Mouse (Mus musculus) bone marrow, adult 2 months (tissue): ENCODE data around the gene Bud13.

Source experiments
- CTCF ChIP-seq: fragments of 200-500 bp; IDR thresholded peaks from 2 replicates; pipeline ENCODE4 v1.5.1; 2011; ENCODE audit warnings: low read length, control low read depth; ENCODE audit not compliant: control insufficient read depth, insufficient read depth
- POLR2A ChIP-seq: fragments of 200-500 bp; IDR thresholded peaks from 2 replicates; pipeline ENCODE4 v1.6.1; 2011; ENCODE audit warnings: low read depth, mild to moderate bottlenecking, control low read depth, low read length, borderline replicate concordance; ENCODE audit not compliant: control insufficient read depth

DNA sequence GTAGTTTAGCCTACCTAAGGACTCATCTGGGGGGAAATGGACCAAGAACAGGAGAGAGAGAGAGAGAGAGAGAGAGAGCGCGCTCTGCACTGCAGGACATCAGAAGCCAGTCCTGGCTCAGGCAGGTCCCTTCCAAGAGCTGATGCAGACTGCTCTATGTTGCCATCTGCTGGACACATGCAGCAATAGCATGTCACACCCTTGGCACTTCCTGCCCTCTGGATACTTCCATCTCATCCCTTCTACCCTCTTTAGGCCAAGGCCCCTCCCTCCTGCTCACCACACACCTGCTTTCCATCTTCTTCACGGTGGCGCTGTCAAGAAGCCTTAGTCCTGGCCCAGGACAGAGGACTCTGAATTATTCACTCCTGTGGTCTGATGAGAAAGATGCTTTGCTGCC, 31.7 kb downstream of the Bud13 start:
- peak; percentile 98 for TF ChIP-seq CTCF
- TF ChIP-seq POLR2A, result no peak
